8 mouse cellular contexts compared by ENCODE assay signal in the genomic region with DNA sequence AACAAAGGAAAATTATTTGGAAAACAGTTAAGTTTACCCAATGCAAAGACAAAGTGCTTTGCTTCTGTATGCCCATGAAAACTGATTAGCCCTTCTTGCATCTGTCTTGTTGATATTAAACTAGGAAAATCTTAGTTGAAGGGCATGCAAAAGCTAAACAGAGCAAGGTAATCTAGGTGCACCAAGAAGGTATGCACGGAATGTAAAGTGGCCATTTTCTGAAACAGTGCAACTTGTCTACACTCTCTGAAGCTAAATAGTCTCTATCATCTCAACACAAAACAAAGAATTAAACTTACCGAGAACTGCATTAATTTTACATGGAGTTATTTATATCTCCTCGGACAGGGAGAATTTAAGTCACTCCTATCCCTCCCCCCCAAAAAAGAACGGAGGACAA. TPM values are rescaled to one million over a fixed set of nuclear protein-coding genes. Genes with fewer than 3 reads are reported as not detected.
A peak's percentile ranks its signal among the peaks of the same experiment; 100 is the strongest.
DNase-seq lines count a peak whose midpoint lies in the region; ATAC-seq and TF ChIP-seq lines count a peak whose summit lies in the region.

No protein-coding gene starts in this region.

- in situ Hi-C loops in ES-E14 (cut with MboI; ENCODE audit: low sequenced_read_pairs in 2 of 2, unreplicated experiment in 2 of 2): no loop called here

- H3K4me3 ChIP-seq in heart, embryonic 13.5 days: peak overlapping the region; percentile 67
- peak overlapping the region; percentile 43 to 74 for H3K4me3 ChIP-seq in ES-E14 (ENCODE audit: insufficient read depth in 1 of 2, low read depth in 1 of 2, low read length in 2 of 2, poor library complexity in 1 of 2, severe bottlenecking in 1 of 2)
- peak overlapping the region; percentile 60 for H3K4me3 ChIP-seq in hindbrain, embryonic 10.5 days

- H3K4me2 ChIP-seq in heart, embryonic 13.5 days: peak overlapping the region; percentile 72

- DNase-seq in heart, postnatal 4 days: no peak
- DNase-seq in ES-E14 (ENCODE audit: low read depth, low spot score): no peak
- DNase-seq in hindbrain, embryonic 10.5 days (ENCODE audit: low spot score): no peak
- DNase-seq in ovary, postnatal 10 days (ENCODE audit: low spot score): no peak
- DNase-seq in frontal cortex, postnatal 25 days (ENCODE audit: low spot score in 2 of 2): no peak
- DNase-seq in urinary bladder, postnatal 25 days (ENCODE audit: low spot score): no peak

- H3K27me3 ChIP-seq in heart, embryonic 13.5 days (replicated peaks): no peaks in the 10 kb centered on the region
- H3K27me3 ChIP-seq in hindbrain, embryonic 10.5 days (ENCODE audit: insufficient read depth, poor library complexity, severe bottlenecking): no peaks in the 10 kb centered on the region

- 7% methylated on average over 4 of the region's 4 CpGs for WGBS in heart, embryonic 13.5 days
- 24% methylated on average over 4 of the region's 4 CpGs for WGBS in hindbrain, embryonic 10.5 days

- no peak for ATAC-seq in heart, embryonic 13.5 days (ENCODE audit: extremely low read depth, insufficient number of reproducible peaks, low FRiP score, low TSS enrichment)
- ATAC-seq in megakaryocyte, adult 5-6 weeks (ENCODE audit: poor library complexity, severe bottlenecking): 0 out of 2 replicates have a peak, but pooled peaks have one; percentile 1

- H3K36me3 ChIP-seq in heart, embryonic 13.5 days: no peaks in the 10 kb centered on the region
- no peaks in the 10 kb centered on the region for H3K36me3 ChIP-seq in ES-E14 (ENCODE audit: control insufficient read depth, insufficient read depth, low read length, poor library complexity, severe bottlenecking)
- 0 out of 2 replicates have a peak, but pooled peaks cover 5% of the 10 kb centered on the region for H3K36me3 ChIP-seq in hindbrain, embryonic 10.5 days

- H3K9ac ChIP-seq in heart, embryonic 13.5 days: peak overlapping the region; percentile 86
- no peak overlapping the region for H3K9ac ChIP-seq in ES-E14 (ENCODE audit: insufficient read depth, low read depth, low read length, poor library complexity, severe bottlenecking)

- peaks cover 81% of the 10 kb centered on the region for H3K4me1 ChIP-seq in heart, embryonic 13.5 days
- peaks cover 5 to 17% of the 10 kb centered on the region in 2 experiments; a peak in 3 of 4 replicates for H3K4me1 ChIP-seq in ES-E14 (ENCODE audit: control insufficient read depth in 2 of 2, insufficient read depth in 2 of 2, low read length in 2 of 2, poor library complexity in 1 of 2)
- peaks cover 45% of the 10 kb centered on the region for H3K4me1 ChIP-seq in hindbrain, embryonic 10.5 days (replicated peaks)

- H3K27ac ChIP-seq in heart, embryonic 13.5 days (replicated peaks): peak overlapping the region; percentile 95
- no peak overlapping the region; the same call in 1 of the 2 replicates for H3K27ac ChIP-seq in ES-E14 (ENCODE audit: insufficient read depth, low read depth, low read length, poor library complexity, severe bottlenecking)
- H3K27ac ChIP-seq in hindbrain, embryonic 10.5 days: peak overlapping the region; percentile 90

- H3K9me3 ChIP-seq in heart, embryonic 13.5 days: no peaks in the 10 kb centered on the region
- H3K9me3 ChIP-seq in ES-E14 (ENCODE audit: control insufficient read depth, insufficient read depth, low read depth, low read length): no peaks in the 10 kb centered on the region
- no peaks in the 10 kb centered on the region for H3K9me3 ChIP-seq in hindbrain, embryonic 10.5 days

TF ChIP-seq in ES-E14, 5 proteins besides CTCF, POLR2A, EP300 and RAD21:
- TF ChIP-seq MAFK (IDR thresholded peaks at IDR 0.05; ENCODE audit: insufficient read depth, low read depth, low read length) (no peak), CHD2 (IDR thresholded peaks at IDR 0.05; ENCODE audit: low read depth, low read length) (no peak), ZNF384 (IDR thresholded peaks at IDR 0.05; ENCODE audit: low read depth, low read length) (no peak), ZC3H11A (IDR thresholded peaks at IDR 0.05; ENCODE audit: borderline replicate concordance, low read depth, low read length) (no peak), HCFC1 (IDR thresholded peaks at IDR 0.05; ENCODE audit: borderline replicate concordance, insufficient read depth, low read length) (no peak)
TF ChIP-seq in ES-E14: peak in this region for 0.

RNA-seq across cellular contexts. Expression of a gene that starts 16.2 kb away (rescaled TPM):
- polyA plus RNA-seq in heart, embryonic 13.5 days (2015; fragmentation: Nextera tagmentation; extraction: Ambion mirVana): 95.8 and 97.4 TPM in 2 replicates
- total RNA-seq in heart, postnatal 4 days (2021): 10 to 100 TPM; 90.3 to 96.0 TPM
- 47.1 and 62.0 TPM in 2 replicates for total RNA-seq in ES-E14 (2012; rRNA removed)
- polyA plus RNA-seq in hindbrain, embryonic 10.5 days (2016; fragmentation: Nextera tagmentation; extraction: Ambion mirVana): 124 and 135 TPM in 2 replicates
- 64.3 and 66.1 TPM in 2 replicates for total RNA-seq in megakaryocyte, adult 5-6 weeks (2015)
- 55.0 and 67.3 TPM in 2 replicates for total RNA-seq in megakaryocyte, adult 5-6 weeks (2017)

RNA-seq across cellular contexts. Expression of a gene that starts 39.5 kb away (rescaled TPM):
- 0.51 and 0.60 TPM in 2 replicates for polyA plus RNA-seq in heart, embryonic 13.5 days (2015; fragmentation: Nextera tagmentation; extraction: Ambion mirVana)
- under 1 TPM; 0.21 to 0.29 TPM for total RNA-seq in heart, postnatal 4 days (2021)
- 4.5 and 6.7 TPM in 2 replicates for total RNA-seq in ES-E14 (2012; rRNA removed)
- 3.9 and 5.2 TPM in 2 replicates for polyA plus RNA-seq in hindbrain, embryonic 10.5 days (2016; fragmentation: Nextera tagmentation; extraction: Ambion mirVana)
- 0.05 and 0.29 TPM in 2 replicates for total RNA-seq in megakaryocyte, adult 5-6 weeks (2015)
- total RNA-seq in megakaryocyte, adult 5-6 weeks (2017): 0.04 and 0.15 TPM in 2 replicates
